Mouse (Mus musculus) adipose tissue, adult 10 weeks (tissue): ENCODE data around the gene Aktip. TPM values are rescaled to one million over a fixed set of nuclear protein-coding genes. Genes with fewer than 3 reads are reported as not detected.

Experiments
- polyA plus RNA-seq: library from polyadenylated mRNA; stranded (reverse); fragments of 350-450 nt; fragmentation: Illumina TruSeq; extraction: RNeasy Lipid Tissue Mini Kit (QIAGEN cat#74804); gene quantifications from one replicate; pipeline ENCODE4 v1.2.3, GENCODE M21; 2014; ENCODE audit warnings: low read depth, low replicate concordance

Aktip gene
- 117 TPM for polyA plus RNA-seq

DNA sequence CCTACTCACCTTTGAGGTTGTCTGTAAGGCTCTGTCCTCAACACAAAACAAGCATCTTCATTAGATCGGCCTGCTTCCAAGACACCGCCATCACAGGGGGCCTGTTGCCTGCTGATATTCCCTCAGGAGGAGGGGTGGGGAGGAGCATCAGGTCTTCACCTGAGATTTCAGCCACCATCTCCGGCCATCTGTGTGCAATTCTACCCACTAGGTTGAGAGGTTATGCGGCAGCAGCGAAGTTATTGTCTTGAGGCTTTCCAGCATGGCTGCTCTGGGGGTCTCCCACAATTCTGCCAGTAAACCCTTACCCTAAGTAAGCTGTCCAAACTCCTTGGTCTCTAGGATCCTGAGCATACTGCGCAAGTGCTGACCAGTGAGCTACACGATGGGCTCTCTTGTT, at the start of gene Aktip:
Aktip (minus strand) TSS at position 101 of the 400 bp plus-strand sequence.

DNA sequence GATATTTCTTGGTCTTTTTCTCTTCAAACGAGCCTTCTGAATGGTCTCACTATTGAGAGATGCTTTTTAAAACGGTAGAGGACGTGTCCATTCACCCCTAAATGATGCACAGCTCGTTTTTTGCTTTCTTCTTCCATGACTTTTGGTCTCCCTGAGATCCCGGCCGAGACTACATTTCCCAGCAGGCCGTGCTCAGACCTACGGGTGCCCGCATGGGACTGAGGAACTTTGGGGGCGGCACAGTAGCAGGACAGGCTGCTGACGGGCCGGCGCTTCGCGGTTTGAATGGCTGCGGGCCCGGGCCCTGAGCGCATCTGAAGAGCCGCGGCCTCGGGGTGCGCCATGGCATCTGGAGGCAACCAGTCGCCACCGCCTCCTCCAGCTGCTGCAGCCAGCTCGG, 129.9 kb downstream of the Aktip start, which contains the start of gene Rbl2:
Rbl2 (plus strand) TSS at position 224 of the 400 bp plus-strand sequence.

Other genes starting within 250 kb of the Aktip start
- 42.6 TPM for gene Rbl2, start 129.9 kb downstream of the Aktip start, polyA plus RNA-seq
- gene Rpgrip1l, start 113.3 kb upstream of the Aktip start, polyA plus RNA-seq = 4.1 TPM
- gene Fto, start 113.5 kb upstream of the Aktip start, polyA plus RNA-seq = 44.4 TPM